Mouse (Mus musculus): ENCODE results near the gene Resp18. TPM values are rescaled to one million over a fixed set of nuclear protein-coding genes. Genes with fewer than 3 reads are reported as not detected.

Resp18 gene
- polyA plus RNA-seq, 1 experiment from 2014 or later, result 302 TPM

DNA sequence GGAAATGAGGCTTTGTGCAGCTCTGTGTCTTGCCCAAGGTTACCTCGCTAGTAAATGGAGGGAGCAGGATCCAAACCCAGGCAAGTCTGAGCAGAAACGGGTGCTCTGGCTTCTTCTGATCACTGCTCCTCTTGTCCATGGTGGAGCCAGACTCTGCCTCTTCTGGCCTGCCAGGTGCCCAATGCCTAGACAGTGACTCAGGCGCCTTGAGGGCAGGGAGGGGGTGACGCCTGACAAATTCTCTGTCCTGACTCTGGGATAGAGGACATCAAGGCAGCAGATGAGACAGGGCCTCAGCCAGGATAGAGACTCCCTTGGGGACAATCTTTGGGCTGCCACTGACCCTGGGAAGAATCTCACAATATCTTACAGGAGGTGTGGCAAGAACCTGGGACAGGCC, 47.0 kb downstream of the Resp18 start:
- no peak overlapping the region for H3K27ac ChIP-seq (replicated peaks)
- no peak overlapping the region for H3K4me2 ChIP-seq
- H3K4me3 ChIP-seq (replicated peaks), result no peak overlapping the region
- no peaks in the 10 kb centered on the region for H3K9me3 ChIP-seq (replicated peaks)
- ATAC-seq (ENCODE audit: low FRiP score), result no peak
- no peaks in the 10 kb centered on the region for H3K36me3 ChIP-seq
- peaks cover 10% of the 10 kb centered on the region; the same call in 1 of the 2 replicates for H3K27me3 ChIP-seq (replicated peaks)
- WGBS, result 84% methylated on average over 4 of the region's 4 CpGs
- peaks cover 17% of the 10 kb centered on the region for H3K4me1 ChIP-seq
- no peak overlapping the region for H3K9ac ChIP-seq (replicated peaks)

DNA sequence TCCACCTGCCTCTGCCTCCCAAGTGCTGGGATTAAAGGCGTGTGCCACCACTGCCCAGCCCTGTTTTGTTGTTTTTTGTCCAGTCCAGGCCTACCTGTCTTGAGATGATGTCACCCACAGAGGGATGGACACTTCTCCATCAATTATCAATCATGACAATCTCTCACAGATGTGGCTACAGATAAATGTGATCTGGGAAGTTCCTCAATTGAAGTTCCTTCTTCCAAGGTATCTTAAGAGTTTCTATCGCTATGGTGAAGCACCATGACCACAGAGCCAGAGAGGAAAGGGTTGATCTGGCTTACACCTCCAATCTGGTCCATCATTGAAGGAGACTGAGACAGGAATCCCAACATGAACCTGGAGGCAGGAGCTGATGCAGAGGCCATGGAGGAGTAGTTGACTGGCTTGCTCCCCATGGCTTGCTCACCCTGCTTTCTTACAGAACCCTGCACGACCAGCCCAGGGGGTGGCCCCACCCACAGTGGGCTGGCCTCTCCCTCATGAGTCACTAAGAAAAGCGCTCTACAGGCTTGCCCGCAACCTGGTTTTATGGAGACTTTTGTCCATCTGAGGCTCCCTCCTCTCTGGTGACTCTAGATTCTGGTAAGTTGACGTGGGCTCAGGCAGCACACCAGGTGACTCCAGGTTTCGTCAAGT, 47.8 kb downstream of the Resp18 start:
- WGBS, result 82% methylated on average over 7 of the region's 7 CpGs
- H3K27me3 ChIP-seq (replicated peaks), result peaks cover 10% of the 10 kb centered on the region; the same call in 1 of the 2 replicates
- H3K36me3 ChIP-seq, result no peaks in the 10 kb centered on the region
- H3K4me1 ChIP-seq, result peaks cover 10% of the 10 kb centered on the region
- H3K4me2 ChIP-seq, result no peak overlapping the region
- H3K9ac ChIP-seq (replicated peaks), result no peak overlapping the region
- H3K4me3 ChIP-seq (replicated peaks), result no peak overlapping the region
- no peak overlapping the region for H3K27ac ChIP-seq (replicated peaks)
- no peaks in the 10 kb centered on the region for H3K9me3 ChIP-seq (replicated peaks)
- no peak for ATAC-seq (ENCODE audit: low FRiP score)

DNA sequence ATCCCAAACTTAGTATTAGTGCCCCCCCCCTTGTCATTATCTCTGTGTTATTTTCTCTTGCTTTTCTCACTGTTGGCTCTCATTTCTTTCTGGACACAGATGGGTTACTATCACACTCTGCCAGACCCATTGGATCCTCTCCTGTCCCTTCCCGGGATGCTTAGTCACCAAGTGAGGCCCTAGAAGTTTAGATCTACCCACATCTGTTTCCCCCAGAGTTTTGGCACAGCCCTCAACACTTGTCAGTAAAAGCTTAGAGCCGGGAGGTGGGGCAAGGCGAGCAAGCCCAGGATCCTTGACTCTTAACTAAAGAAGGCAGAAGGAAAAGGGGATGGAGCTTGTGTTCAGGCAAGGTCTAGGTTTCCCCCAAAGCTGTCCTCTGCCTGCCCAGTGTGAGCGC, 49.1 kb downstream of the Resp18 start:
- H3K4me3 ChIP-seq (replicated peaks), result no peak overlapping the region
- no peaks in the 10 kb centered on the region for H3K36me3 ChIP-seq
- H3K4me2 ChIP-seq, result no peak overlapping the region
- no peaks in the 10 kb centered on the region for H3K9me3 ChIP-seq (replicated peaks)
- WGBS, result 78% methylated on average over 4 of the region's 4 CpGs
- H3K27ac ChIP-seq (replicated peaks), result no peak overlapping the region
- H3K9ac ChIP-seq (replicated peaks), result no peak overlapping the region
- H3K4me1 ChIP-seq, result no peaks in the 10 kb centered on the region
- H3K27me3 ChIP-seq (replicated peaks), result peaks cover 10% of the 10 kb centered on the region; the same call in 1 of the 2 replicates
- no peak for ATAC-seq (ENCODE audit: low FRiP score)

DNA sequence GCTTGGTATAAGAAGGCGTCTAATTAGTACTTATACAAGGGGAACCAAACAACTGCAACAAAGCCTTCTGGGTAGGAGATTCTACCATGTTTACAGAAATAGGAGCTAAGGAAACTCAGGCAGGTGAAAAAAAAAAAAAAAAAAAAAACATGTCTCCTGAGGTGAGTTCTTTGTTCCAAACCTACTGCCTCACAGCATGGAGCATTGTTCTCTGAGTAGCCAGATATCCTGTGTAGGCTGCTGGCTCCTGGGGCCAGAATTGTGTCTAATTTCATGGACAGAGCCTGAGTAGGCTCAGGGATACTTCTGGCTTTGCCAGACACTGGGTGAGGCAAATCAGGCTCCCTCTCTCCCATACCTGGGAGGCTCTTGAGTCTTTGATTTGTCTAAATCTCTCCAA, 50.6 kb downstream of the Resp18 start:
- Histone ChIP-seq H3K27me3 (replicated peaks) (peaks cover 19% of the 10 kb centered on the region), H3K36me3 (no peaks in the 10 kb centered on the region), H3K9ac (replicated peaks) (no peak overlapping the region), H3K4me2 (no peak overlapping the region), H3K9me3 (replicated peaks) (no peaks in the 10 kb centered on the region), H3K27ac (replicated peaks) (no peak overlapping the region), H3K4me3 (replicated peaks) (no peak overlapping the region), H3K4me1 (no peaks in the 10 kb centered on the region)
- ATAC-seq (ENCODE audit: low FRiP score), result no peak
- 79% methylated on average over 1 of the region's 1 CpGs for WGBS

DNA sequence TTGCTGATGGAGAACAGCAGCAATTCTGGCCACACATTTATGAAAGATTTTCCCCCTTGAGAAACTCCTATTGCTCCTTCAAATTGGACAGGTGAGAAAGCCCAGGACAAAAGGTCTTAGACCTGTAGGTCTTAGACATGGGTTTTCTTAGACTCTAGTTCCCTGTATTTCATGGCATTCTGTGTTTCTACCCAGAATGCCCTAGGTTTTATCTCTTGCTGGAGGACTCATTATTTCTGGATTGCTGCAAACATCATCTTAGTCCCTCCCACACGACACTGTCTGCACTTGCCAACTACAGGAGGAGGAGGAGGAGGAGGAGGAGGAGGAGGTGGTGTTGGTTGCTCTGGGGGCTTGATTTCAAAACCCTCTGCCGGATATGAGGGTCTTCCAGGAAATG, 52.1 kb downstream of the Resp18 start:
- 83% methylated on average over 2 of the region's 2 CpGs for WGBS
- H3K9ac ChIP-seq (replicated peaks), result no peak overlapping the region
- H3K4me3 ChIP-seq (replicated peaks), result no peak overlapping the region
- H3K4me2 ChIP-seq, result no peak overlapping the region
- H3K27ac ChIP-seq (replicated peaks), result no peak overlapping the region
- ATAC-seq (ENCODE audit: low FRiP score), result no peak
- no peaks in the 10 kb centered on the region for H3K36me3 ChIP-seq
- H3K9me3 ChIP-seq (replicated peaks), result no peaks in the 10 kb centered on the region
- no peaks in the 10 kb centered on the region for H3K4me1 ChIP-seq
- H3K27me3 ChIP-seq (replicated peaks), result peaks cover 34% of the 10 kb centered on the region

DNA sequence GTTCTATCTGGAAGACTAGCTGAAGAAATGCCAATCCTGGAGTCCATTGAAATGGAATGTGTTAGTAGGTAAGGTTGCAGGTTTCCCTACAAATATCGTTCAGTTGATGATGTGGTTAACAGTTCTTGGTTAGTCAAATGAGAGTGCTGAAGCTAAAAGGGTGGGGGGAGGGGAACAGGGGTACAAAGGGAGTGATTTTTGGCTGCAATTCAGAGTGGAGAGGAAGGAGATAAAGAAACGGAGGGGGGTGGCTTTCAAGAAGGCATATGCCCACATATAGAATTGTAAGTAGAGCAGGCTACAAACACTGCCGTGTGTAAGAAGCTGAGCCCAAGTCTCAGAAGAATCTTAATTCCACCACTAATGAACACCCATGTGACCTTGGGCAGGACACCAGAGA, 52.7 kb downstream of the Resp18 start:
- no peak for ATAC-seq (ENCODE audit: low FRiP score)
- H3K9ac ChIP-seq (replicated peaks), result no peak overlapping the region
- 69% methylated on average over 3 of the region's 3 CpGs for WGBS
- H3K9me3 ChIP-seq (replicated peaks), result no peaks in the 10 kb centered on the region
- H3K4me2 ChIP-seq, result no peak overlapping the region
- H3K27ac ChIP-seq (replicated peaks), result no peak overlapping the region
- H3K27me3 ChIP-seq (replicated peaks), result peaks cover 38% of the 10 kb centered on the region
- no peaks in the 10 kb centered on the region for H3K36me3 ChIP-seq
- H3K4me3 ChIP-seq (replicated peaks), result no peak overlapping the region
- no peaks in the 10 kb centered on the region for H3K4me1 ChIP-seq

DNA sequence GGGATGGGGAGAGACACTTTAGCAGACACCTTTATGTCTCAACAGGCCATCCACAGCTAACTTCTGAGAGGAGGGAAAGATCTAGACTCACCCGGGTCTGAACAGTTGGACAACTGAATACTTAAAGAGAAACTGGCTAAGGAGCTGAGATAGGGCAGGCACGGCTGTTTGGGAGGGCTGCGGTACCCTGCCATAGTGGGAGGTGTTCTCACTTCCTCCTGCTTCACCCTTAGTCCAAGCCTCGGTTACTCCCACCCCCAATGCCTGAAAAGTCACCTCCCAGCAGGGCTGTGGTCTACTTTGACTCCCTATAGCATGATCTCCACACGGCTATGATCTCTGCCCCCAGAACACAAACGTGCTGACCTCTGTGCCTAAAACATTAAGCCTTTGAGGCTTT, 54.7 kb downstream of the Resp18 start:
- no peak overlapping the region for H3K4me3 ChIP-seq (replicated peaks)
- ATAC-seq (ENCODE audit: low FRiP score), result no peak
- H3K36me3 ChIP-seq, result no peaks in the 10 kb centered on the region
- no peak overlapping the region for H3K4me2 ChIP-seq
- no peak overlapping the region for H3K9ac ChIP-seq (replicated peaks)
- H3K4me1 ChIP-seq, result peaks cover 13% of the 10 kb centered on the region
- WGBS, result 77% methylated on average over 6 of the region's 6 CpGs
- peaks cover 51% of the 10 kb centered on the region for H3K27me3 ChIP-seq (replicated peaks)
- no peak overlapping the region for H3K27ac ChIP-seq (replicated peaks)
- H3K9me3 ChIP-seq (replicated peaks), result no peaks in the 10 kb centered on the region

DNA sequence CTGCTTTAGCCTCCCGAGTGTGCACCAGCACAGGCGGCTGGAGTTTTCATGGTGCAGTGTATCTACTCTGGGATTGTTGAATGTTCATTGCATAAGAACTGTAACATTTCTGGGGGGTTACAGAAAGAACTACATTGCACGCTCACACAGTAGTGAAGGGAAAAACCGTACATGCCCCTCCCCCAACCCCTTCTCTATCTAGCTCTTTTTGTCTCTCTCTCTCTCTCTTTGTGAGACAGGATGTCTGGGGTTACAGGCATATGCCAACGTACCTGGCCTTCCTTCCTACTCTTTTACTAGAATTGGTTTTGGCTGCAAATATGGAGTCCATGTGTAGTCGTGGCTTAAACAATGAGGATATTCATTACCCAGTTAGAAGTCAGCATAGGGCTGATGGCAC, 55.3 kb downstream of the Resp18 start:
- no peak overlapping the region for H3K4me2 ChIP-seq
- H3K36me3 ChIP-seq, result no peaks in the 10 kb centered on the region
- H3K9me3 ChIP-seq (replicated peaks), result no peaks in the 10 kb centered on the region
- no peak overlapping the region for H3K4me3 ChIP-seq (replicated peaks)
- 75% methylated on average over 6 of the region's 6 CpGs for WGBS
- peaks cover 57% of the 10 kb centered on the region for H3K27me3 ChIP-seq (replicated peaks)
- no peak overlapping the region for H3K27ac ChIP-seq (replicated peaks)
- H3K9ac ChIP-seq (replicated peaks), result no peak overlapping the region
- no peak for ATAC-seq (ENCODE audit: low FRiP score)
- H3K4me1 ChIP-seq, result peaks cover 19% of the 10 kb centered on the region

Other genes with a start within 250 kb of the Resp18 start
- 6.0 and 7.1 TPM in 2 replicates for gene Nhej1, start 153.2 kb downstream of the Resp18 start, polyA plus RNA-seq (2015; fragmentation: Nextera tagmentation; extraction: Ambion mirVana)
- not detected in 2 replicates for gene Slc23a3, start 144.5 kb downstream of the Resp18 start, polyA plus RNA-seq (2015; fragmentation: Nextera tagmentation; extraction: Ambion mirVana)
- 46.3 and 48.9 TPM in 2 replicates for gene Cnppd1, start 135.7 kb downstream of the Resp18 start, polyA plus RNA-seq (2015; fragmentation: Nextera tagmentation; extraction: Ambion mirVana)
- 133 and 140 TPM in 2 replicates for gene Retreg2, start 135.6 kb downstream of the Resp18 start, polyA plus RNA-seq (2015; fragmentation: Nextera tagmentation; extraction: Ambion mirVana)
- gene Zfand2b, start 109.8 kb downstream of the Resp18 start, polyA plus RNA-seq (2015; fragmentation: Nextera tagmentation; extraction: Ambion mirVana), result 37.3 and 40.0 TPM in 2 replicates
- gene Abcb6, start 98.0 kb downstream of the Resp18 start, polyA plus RNA-seq (2015; fragmentation: Nextera tagmentation; extraction: Ambion mirVana), result 54.0 and 54.9 TPM in 2 replicates
- gene Ankzf1, start 86.3 kb downstream of the Resp18 start, polyA plus RNA-seq (2015; fragmentation: Nextera tagmentation; extraction: Ambion mirVana), result 24.9 and 25.1 TPM in 2 replicates
- 59.2 and 63.6 TPM in 2 replicates for gene Atg9a, start 86.2 kb downstream of the Resp18 start, polyA plus RNA-seq (2015; fragmentation: Nextera tagmentation; extraction: Ambion mirVana)
- gene Glb1l, start 67.6 kb downstream of the Resp18 start, polyA plus RNA-seq (2015; fragmentation: Nextera tagmentation; extraction: Ambion mirVana), result 16.2 and 17.5 TPM in 2 replicates
- gene Stk16, start 67.6 kb downstream of the Resp18 start, polyA plus RNA-seq (2015; fragmentation: Nextera tagmentation; extraction: Ambion mirVana), result 158 and 159 TPM in 2 replicates
- gene Tuba4a, start 58.5 kb downstream of the Resp18 start, polyA plus RNA-seq (2015; fragmentation: Nextera tagmentation; extraction: Ambion mirVana), result 44.6 and 81.9 TPM in 2 replicates
- gene A630095N17Rik, start 46.3 kb downstream of the Resp18 start, polyA plus RNA-seq (2015; fragmentation: Nextera tagmentation; extraction: Ambion mirVana), result 0.29 TPM in 1 of 2 replicates, not detected in the other
- gene Dnajb2, start 42.0 kb downstream of the Resp18 start, polyA plus RNA-seq (2015; fragmentation: Nextera tagmentation; extraction: Ambion mirVana), result 72.1 and 90.7 TPM in 2 replicates
- gene Ptprn, start 13.9 kb downstream of the Resp18 start, polyA plus RNA-seq (2015; fragmentation: Nextera tagmentation; extraction: Ambion mirVana), result 25.6 and 32.4 TPM in 2 replicates
- 145 and 154 TPM in 2 replicates for gene Dnpep, start 39.6 kb upstream of the Resp18 start, polyA plus RNA-seq (2015; fragmentation: Nextera tagmentation; extraction: Ambion mirVana)
- 10.9 and 16.0 TPM in 2 replicates for gene Des, start 81.9 kb upstream of the Resp18 start, polyA plus RNA-seq (2015; fragmentation: Nextera tagmentation; extraction: Ambion mirVana)
- gene Speg, start 96.9 kb upstream of the Resp18 start, polyA plus RNA-seq (2015; fragmentation: Nextera tagmentation; extraction: Ambion mirVana), result 20.1 and 21.7 TPM in 2 replicates
- gene Gmppa, start 157.5 kb upstream of the Resp18 start, polyA plus RNA-seq (2015; fragmentation: Nextera tagmentation; extraction: Ambion mirVana), result 72.4 and 78.3 TPM in 2 replicates
- gene Asic4, start 172.0 kb upstream of the Resp18 start, polyA plus RNA-seq (2015; fragmentation: Nextera tagmentation; extraction: Ambion mirVana), result 22.9 and 31.6 TPM in 2 replicates
- gene Chpf, start 200.9 kb upstream of the Resp18 start, polyA plus RNA-seq (2015; fragmentation: Nextera tagmentation; extraction: Ambion mirVana), result 48.3 and 51.7 TPM in 2 replicates
- gene Tmem198, start 201.1 kb upstream of the Resp18 start, polyA plus RNA-seq (2015; fragmentation: Nextera tagmentation; extraction: Ambion mirVana), result 40.2 and 50.7 TPM in 2 replicates
- 33.1 and 37.6 TPM in 2 replicates for gene Obsl1, start 228.0 kb upstream of the Resp18 start, polyA plus RNA-seq (2015; fragmentation: Nextera tagmentation; extraction: Ambion mirVana)
- gene Inha, start 228.7 kb upstream of the Resp18 start, polyA plus RNA-seq (2015; fragmentation: Nextera tagmentation; extraction: Ambion mirVana), result 18.1 and 23.5 TPM in 2 replicates
- 20.0 and 21.2 TPM in 2 replicates for gene Stk11ip, start 243.1 kb upstream of the Resp18 start, polyA plus RNA-seq (2015; fragmentation: Nextera tagmentation; extraction: Ambion mirVana)

All from neural tube, embryonic 15.5 days (tissue).